Mouse (Mus musculus) myocyte (in vitro differentiated cells): ENCODE data around the gene Ltbp1.

Source experiments
- E2F4 ChIP-seq: IDR thresholded peaks from one replicate; pipeline ENCODE4 v1.6.1; 2011; ENCODE audit warnings: mild to moderate bottlenecking, control low read depth, moderate library complexity; ENCODE audit not compliant: insufficient read depth
- MYOG ChIP-seq, 3 experiments: IDR thresholded peaks; one replicate each; pipeline ENCODE4 v1.6.1; 2011; ENCODE audit warnings: control low read depth in 2 of 3, low read depth in 2 of 3, mild to moderate bottlenecking in 2 of 3; ENCODE audit not compliant: insufficient read length in 2 of 3, control insufficient read depth in 1 of 3, insufficient read depth in 1 of 3
- POLR2A ChIP-seq: IDR thresholded peaks from one replicate; pipeline ENCODE4 v1.6.1; 2011; ENCODE audit warnings: low read depth, mild to moderate bottlenecking, control low read depth, moderate library complexity; ENCODE audit not compliant: insufficient read length
- REST ChIP-seq: IDR thresholded peaks from one replicate; pipeline ENCODE4 v1.6.1; 2011; ENCODE audit warnings: mild to moderate bottlenecking, control low read depth, moderate library complexity; ENCODE audit not compliant: insufficient read depth, insufficient read length
- SRF ChIP-seq: IDR thresholded peaks from one replicate; pipeline ENCODE4 v1.6.1; 2011; ENCODE audit warnings: low read depth; ENCODE audit not compliant: control insufficient read depth, insufficient read length
- TCF12 ChIP-seq: IDR thresholded peaks from one replicate; pipeline ENCODE4 v1.6.1; 2011; ENCODE audit warnings: mild to moderate bottlenecking, control low read depth; ENCODE audit not compliant: poor library complexity, insufficient read depth, severe bottlenecking
- USF1 ChIP-seq: IDR thresholded peaks from one replicate; pipeline ENCODE4 v1.6.1; 2011; ENCODE audit warnings: low read depth, mild to moderate bottlenecking, control low read depth, moderate library complexity

GRCm38 (mm10) chr17:75139731-75140130, 134.4 kb downstream of the Ltbp1 start:
- TF ChIP-seq POLR2A: no peak
- no peak for TF ChIP-seq E2F4
- TF ChIP-seq USF1: no peak
- TF ChIP-seq TCF12: no peak
- TF ChIP-seq REST: no peak
- TF ChIP-seq MYOG (IDR thresholded peaks at IDR 0.05; ENCODE audit: control insufficient read depth in 1 of 3, insufficient read depth in 1 of 3, insufficient read length in 2 of 3, low read depth in 2 of 3): no peak
- TF ChIP-seq SRF: no peak
